Mouse (Mus musculus) lung, postnatal 25 days (tissue): ENCODE data around the gene Arfgef2.

Experiments used
- DNase-seq: peaks from one replicate; pipeline ENCODE4 v3.0.0; 2022; ENCODE audit warnings: low spot score

The Arfgef2 gene

GRCm38 (mm10) chr2:166906523-166907182 is 101.3 kb downstream of the Arfgef2 start:
- peak; percentile 10 for DNase-seq

DNA sequence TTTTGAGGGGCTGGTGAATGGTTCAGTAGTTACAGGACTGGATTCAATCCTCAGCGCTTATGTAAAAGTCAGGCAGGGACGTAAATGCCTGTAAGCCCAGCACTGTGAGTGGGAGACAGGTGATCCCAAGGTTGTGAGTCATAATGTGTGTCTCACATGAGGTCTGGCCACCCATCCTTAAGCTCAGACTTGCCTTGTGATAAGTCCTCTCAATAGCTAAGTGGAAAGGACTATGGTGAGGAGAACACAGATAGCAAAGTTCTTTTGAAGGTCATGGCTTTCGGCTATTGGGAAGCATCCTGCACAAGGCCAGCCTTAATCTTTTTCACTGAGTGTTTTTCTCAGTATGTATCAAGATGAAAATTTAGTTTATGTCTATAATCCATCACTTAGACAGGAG is 104.3 kb downstream of the Arfgef2 start:
- no peak for DNase-seq

GRCm38 (mm10) chr2:166910536-166910935 is 105.1 kb downstream of the Arfgef2 start:
- DNase-seq: no peak

GRCm38 (mm10) chr2:166923971-166924370 is 118.6 kb downstream of the Arfgef2 start:
- no peak for DNase-seq

GRCm38 (mm10) chr2:166933943-166934342 is 128.6 kb downstream of the Arfgef2 start:
- DNase-seq: no peak

DNA sequence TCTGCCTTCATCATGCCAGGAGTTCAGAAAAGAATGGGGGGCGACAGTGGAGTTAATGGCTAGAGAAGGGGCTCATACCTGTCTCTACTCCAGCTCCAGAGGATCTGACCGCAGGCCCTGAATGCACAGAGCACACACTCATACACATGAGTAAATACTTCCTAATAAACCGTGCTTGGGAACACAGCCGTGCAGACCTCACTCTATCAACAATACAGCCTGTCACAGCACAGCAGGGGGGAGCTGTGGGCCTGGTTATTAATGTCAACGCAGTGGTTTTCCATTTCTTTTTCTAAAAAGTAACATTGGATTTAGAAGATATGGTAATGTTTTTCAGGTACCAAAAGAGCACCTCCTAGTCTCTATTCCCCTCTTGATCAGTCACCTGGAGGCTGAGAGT is 129.0 kb downstream of the Arfgef2 start:
- no peak for DNase-seq

DNA sequence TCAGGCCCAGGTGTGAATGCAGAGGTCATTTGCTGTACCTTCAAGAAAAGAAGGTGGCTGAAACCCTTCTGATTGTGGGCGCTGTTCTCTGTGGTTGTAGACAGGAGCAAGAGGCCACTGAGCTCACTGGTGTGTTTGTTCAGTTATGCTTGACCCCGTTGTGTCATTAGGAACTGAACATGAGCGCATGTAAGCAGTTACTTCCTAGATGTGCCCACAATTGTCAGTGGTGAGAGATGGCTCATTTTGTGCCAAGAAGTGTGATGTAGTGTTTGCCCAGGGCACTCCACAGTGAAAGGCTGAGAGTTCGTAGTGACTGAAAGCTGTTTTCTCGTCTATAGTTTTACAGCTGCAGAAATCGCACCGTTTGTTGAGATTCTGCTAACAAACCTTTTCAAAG is 130.2 kb downstream of the Arfgef2 start:
- DNase-seq: peak; percentile 49

DNA sequence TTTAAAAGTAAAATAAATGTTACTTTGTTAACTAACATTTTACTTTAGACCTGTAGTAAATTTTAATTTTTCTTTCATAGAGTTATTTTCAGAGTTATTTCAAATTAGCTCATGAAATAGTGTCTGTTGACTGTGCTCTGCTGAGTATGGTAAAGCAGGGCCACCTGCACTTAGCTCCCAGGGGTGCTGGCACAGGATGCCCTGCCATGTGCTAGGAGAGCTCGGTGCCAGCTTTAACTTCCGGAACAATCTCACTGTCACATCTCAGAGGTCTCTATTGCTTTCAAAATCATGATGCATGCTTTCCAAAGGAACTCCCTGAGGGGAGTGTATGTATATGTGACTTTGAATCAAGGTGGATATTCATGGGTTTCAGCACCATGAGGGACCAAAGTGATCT is 130.8 kb downstream of the Arfgef2 start:
- DNase-seq: no peak

DNA sequence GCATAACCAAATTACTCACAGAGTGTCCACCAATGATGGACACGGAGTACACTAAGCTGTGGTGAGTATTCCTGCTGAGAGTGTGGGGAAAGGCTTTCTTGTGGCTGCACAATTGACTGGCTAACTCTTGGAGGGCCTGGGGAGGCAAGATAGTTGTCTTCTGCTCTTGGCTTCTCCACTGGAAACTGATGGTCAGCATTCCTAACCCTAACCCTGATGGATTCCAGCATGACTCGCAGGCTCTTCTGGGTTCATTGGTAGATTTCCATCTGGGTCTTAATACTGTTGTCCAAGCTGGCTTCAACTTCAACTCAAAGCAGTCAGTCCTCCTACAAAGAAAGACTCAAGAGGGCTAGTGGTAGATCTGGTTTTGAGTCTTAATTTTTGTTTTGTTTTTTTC is 137.8 kb downstream of the Arfgef2 start:
- DNase-seq: no peak

DNA sequence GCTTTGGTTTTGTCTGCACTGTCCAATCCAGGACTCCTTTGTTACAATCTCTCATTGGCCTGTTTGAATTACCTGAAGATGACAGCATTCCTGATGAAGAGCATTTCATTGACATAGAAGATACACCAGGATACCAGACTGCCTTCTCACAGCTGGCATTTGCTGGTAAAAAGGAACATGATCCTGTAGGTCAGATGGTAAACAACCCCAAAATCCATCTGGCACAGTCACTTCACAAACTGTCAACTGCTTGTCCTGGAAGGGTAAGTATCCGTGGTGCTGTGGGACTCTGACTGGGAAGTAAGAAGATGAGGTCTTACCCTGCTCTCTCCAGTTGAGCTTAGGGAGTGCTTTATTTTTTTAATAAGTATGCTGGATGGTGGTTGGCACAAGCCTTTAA is 139.0 kb downstream of the Arfgef2 start:
- no peak for DNase-seq

- no peak for DNase-seq
These were observed 140.1 kb downstream of the Arfgef2 start for GRCm38 (mm10) chr2:166945456-166945855.
